Mouse (Mus musculus): ENCODE measurements around the gene Hes3. TPM values are rescaled to one million over a fixed set of nuclear protein-coding genes. Genes with fewer than 3 reads are reported as not detected.
A peak's percentile ranks its signal among the peaks of the same experiment; 100 is the strongest.

Gene Hes3
- polyA plus RNA-seq, 1 experiment from 2014 or later = 0.43 TPM

DNA sequence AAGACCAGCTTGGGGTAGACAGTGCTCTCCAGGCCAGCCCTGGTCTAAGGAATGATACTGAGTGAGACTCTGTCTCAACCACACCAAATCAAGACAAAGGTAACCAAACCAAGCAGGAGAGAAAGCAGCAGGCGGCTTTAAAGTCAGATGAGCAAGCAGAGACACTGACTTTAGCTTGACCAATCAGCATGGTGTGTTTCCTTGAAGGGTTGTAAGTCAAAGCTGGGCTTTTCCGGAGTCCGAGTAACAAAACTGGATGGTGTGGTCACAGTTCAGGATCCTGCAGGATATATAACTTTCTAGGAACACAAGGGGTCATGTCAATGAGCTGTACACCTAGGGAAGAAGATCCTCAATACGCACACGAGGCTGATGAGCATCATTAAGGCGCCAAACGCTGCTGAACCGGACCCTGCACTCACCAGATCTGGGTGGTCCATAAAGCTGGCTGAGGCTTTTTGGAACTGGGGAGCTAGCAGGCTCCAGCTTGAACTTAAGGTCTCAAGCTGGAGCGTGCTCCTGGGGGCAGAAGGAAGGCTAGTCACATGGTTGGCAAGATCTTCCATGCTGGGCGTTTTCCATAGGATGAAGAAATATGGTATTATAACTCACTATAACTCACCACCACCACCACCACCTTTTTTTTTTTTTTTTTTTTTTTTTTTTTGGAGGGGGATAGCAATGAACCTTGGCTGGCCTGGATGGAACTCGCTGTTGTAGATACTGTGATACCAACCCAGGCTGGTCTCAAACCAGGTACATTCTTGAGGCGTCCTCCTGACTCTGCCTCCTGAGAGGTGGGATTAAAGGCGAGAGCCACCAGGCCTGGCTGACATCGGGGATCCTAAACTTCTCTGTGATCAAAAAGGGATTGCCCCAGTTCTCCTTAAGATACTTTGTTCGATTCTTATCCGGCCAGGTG is 33.4 kb upstream of the Hes3 start:
- Histone ChIP-seq H3K9ac (no peak overlapping the region), H3K9me3 (no peaks in the 10 kb centered on the region), H3K4me1 (peaks cover 19% of the 10 kb centered on the region), H3K27ac (no peak overlapping the region), H3K4me3 (replicated peaks) (peak overlapping the region; percentile 98), H3K36me3 (replicated peaks) (peaks cover 24% of the 10 kb centered on the region), H3K4me2 (peak overlapping the region; percentile 90), H3K27me3 (peaks cover 14% of the 10 kb centered on the region; the same call in 1 of the 2 replicates)
- 60% methylated on average over 16 of the region's 16 CpGs for WGBS
- peak; percentile 47 for ATAC-seq (ENCODE audit: low FRiP score)

DNA sequence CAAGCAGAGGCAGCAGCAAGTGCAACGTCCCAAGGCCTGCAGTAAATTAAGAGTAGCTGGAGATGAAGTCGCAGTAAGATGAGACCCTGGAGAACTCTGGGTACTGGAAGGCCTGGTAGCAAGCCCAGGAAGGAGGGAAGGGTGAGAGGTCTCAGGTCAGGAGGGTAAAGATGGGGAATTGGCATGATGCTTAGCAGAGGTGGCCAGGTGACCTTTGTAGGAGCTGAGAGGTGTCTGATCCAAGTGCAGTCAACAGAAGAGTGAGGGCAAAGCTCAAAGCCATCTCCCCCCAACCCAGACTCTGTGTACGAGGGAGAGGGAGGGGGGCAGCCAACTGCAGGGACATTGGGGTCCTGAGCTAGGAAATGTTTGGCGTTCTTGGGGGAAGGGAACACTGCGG is 30.0 kb upstream of the Hes3 start:
- peaks cover 41% of the 10 kb centered on the region for H3K27me3 ChIP-seq
- no peak overlapping the region for H3K4me2 ChIP-seq
- ATAC-seq (ENCODE audit: low FRiP score) = no peak
- peaks cover 9% of the 10 kb centered on the region for H3K4me1 ChIP-seq
- H3K36me3 ChIP-seq (replicated peaks) = no peaks in the 10 kb centered on the region
- no peak overlapping the region for H3K9ac ChIP-seq
- no peak overlapping the region for H3K27ac ChIP-seq
- H3K4me3 ChIP-seq (replicated peaks) = no peak overlapping the region
- H3K9me3 ChIP-seq = no peaks in the 10 kb centered on the region
- 64% methylated on average over 5 of the region's 5 CpGs for WGBS

DNA sequence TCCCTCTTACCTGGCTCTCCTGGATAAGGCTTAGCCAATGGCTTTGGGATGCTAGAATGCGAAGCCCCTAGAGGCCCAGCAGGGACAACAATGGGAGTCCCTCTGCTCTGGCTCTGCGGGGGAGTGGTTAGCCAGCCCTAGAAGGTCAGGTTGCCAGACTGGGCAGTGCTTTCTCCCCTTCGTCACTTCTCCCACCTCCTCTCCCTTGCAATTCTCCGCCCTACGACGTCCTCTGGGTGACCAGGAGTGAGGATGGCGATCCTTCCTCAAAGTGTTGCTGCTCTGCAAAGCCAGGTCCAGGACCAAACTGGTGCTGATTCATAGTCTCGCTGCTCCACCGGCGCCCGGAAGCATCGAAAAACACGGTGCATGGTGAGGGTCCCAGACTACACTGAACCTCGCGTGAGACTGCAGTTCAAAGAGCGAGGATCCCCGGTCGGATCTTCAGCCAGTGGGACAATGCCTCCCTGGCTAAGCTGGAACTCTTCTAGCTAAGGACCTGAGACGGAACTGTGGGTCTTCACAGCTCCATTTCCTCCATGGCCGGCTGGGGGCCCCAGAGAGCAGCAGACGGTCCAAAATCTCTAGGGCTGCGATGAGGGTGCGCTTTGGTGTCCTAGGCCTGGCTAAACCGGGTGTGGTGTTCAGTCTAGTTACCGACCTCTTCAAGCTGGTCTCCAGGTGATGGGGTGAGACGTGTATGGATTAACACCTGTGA is 27.2 kb upstream of the Hes3 start, which contains the start of gene Rnf207:
TSS of gene Rnf207 (minus strand) at position 477 of the 718 bp plus-strand sequence.
- peaks cover 21% of the 10 kb centered on the region for H3K4me1 ChIP-seq
- 0 out of 2 replicates have a peak within 1 kb of the TSS, but pooled peaks have one; percentile 3 for H3K4me3 ChIP-seq (replicated peaks)
- no peak within 1 kb of the TSS for H3K27ac ChIP-seq
- peaks cover 69% of the 10 kb centered on the region for H3K27me3 ChIP-seq
- 3% methylated on average over 26 of the region's 26 CpGs for WGBS
- ATAC-seq (ENCODE audit: low FRiP score) = no peak
- H3K9me3 ChIP-seq = no peaks in the 10 kb centered on the region
- no peaks in the 10 kb centered on the region for H3K36me3 ChIP-seq (replicated peaks)
- H3K4me2 ChIP-seq = peak within 1 kb of the TSS; percentile 25
- H3K9ac ChIP-seq = 0 out of 2 replicates have a peak within 1 kb of the TSS, but pooled peaks have one; percentile 8

GRCm38 (mm10) chr4:152317631-152318033 is 26.2 kb upstream of the Hes3 start:
- no peak overlapping the region for H3K27ac ChIP-seq
- H3K4me3 ChIP-seq (replicated peaks) = no peak overlapping the region
- no peaks in the 10 kb centered on the region for H3K9me3 ChIP-seq
- no peak overlapping the region for H3K9ac ChIP-seq
- H3K4me2 ChIP-seq = no peak overlapping the region
- no peak for ATAC-seq (ENCODE audit: low FRiP score)
- peaks cover 31% of the 10 kb centered on the region for H3K4me1 ChIP-seq
- H3K36me3 ChIP-seq (replicated peaks) = no peaks in the 10 kb centered on the region
- H3K27me3 ChIP-seq = peaks cover 79% of the 10 kb centered on the region
- WGBS = 90% methylated on average over 6 of the region's 6 CpGs

GRCm38 (mm10) chr4:152315498-152316213 is 24.2 kb upstream of the Hes3 start:
- no peak overlapping the region for H3K9ac ChIP-seq
- H3K9me3 ChIP-seq = no peaks in the 10 kb centered on the region
- H3K27me3 ChIP-seq = peaks cover 85% of the 10 kb centered on the region
- H3K4me3 ChIP-seq (replicated peaks) = peak overlapping the region; percentile 28
- 1% methylated on average over 43 of the region's 43 CpGs for WGBS
- no peaks in the 10 kb centered on the region for H3K36me3 ChIP-seq (replicated peaks)
- H3K4me2 ChIP-seq = peak overlapping the region; percentile 45
- no peak for ATAC-seq (ENCODE audit: low FRiP score)
- H3K4me1 ChIP-seq = peaks cover 39% of the 10 kb centered on the region
- H3K27ac ChIP-seq = no peak overlapping the region

GRCm38 (mm10) chr4:152313934-152314333 is 22.5 kb upstream of the Hes3 start:
- ATAC-seq (ENCODE audit: low FRiP score) = no peak
- Histone ChIP-seq H3K27me3 (peaks cover 99% of the 10 kb centered on the region), H3K4me1 (peaks cover 39% of the 10 kb centered on the region), H3K36me3 (replicated peaks) (no peaks in the 10 kb centered on the region), H3K4me3 (replicated peaks) (peak overlapping the region; percentile 32; the same call in 1 of the 2 replicates), H3K27ac (no peak overlapping the region), H3K9me3 (no peaks in the 10 kb centered on the region), H3K9ac (0 out of 2 replicates have a peak overlapping the region, but pooled peaks have one; percentile 45), H3K4me2 (peak overlapping the region; percentile 54)

GRCm38 (mm10) chr4:152313211-152313632 is 21.8 kb upstream of the Hes3 start:
- no peaks in the 10 kb centered on the region for H3K9me3 ChIP-seq
- peaks cover 94% of the 10 kb centered on the region for H3K27me3 ChIP-seq
- peak overlapping the region; percentile 54 for H3K4me2 ChIP-seq
- H3K4me3 ChIP-seq (replicated peaks) = peak overlapping the region; percentile 32
- ATAC-seq (ENCODE audit: low FRiP score) = peak; percentile 49; the same call in 1 of the 2 replicates
- peaks cover 32% of the 10 kb centered on the region for H3K4me1 ChIP-seq
- no peak overlapping the region for H3K27ac ChIP-seq
- 0 out of 2 replicates have a peak, but pooled peaks cover 5% of the 10 kb centered on the region for H3K36me3 ChIP-seq (replicated peaks)
- under 1% methylated on average over 29 of the region's 29 CpGs for WGBS
- peak overlapping the region; percentile 45 for H3K9ac ChIP-seq

- H3K27ac ChIP-seq = no peak overlapping the region
- H3K36me3 ChIP-seq (replicated peaks) = 0 out of 2 replicates have a peak, but pooled peaks cover 5% of the 10 kb centered on the region
- no peak for ATAC-seq (ENCODE audit: low FRiP score)
- no peak overlapping the region for H3K4me3 ChIP-seq (replicated peaks)
- under 1% methylated on average over 14 of the region's 14 CpGs for WGBS
- peaks cover 83% of the 10 kb centered on the region for H3K27me3 ChIP-seq
- H3K4me2 ChIP-seq = peak overlapping the region; percentile 8; the same call in 1 of the 2 replicates
- H3K4me1 ChIP-seq = peaks cover 31% of the 10 kb centered on the region
- no peak overlapping the region for H3K9ac ChIP-seq
- no peaks in the 10 kb centered on the region for H3K9me3 ChIP-seq
Measured at GRCm38 (mm10) chr4:152312186-152312585, 20.7 kb upstream of the Hes3 start.

DNA sequence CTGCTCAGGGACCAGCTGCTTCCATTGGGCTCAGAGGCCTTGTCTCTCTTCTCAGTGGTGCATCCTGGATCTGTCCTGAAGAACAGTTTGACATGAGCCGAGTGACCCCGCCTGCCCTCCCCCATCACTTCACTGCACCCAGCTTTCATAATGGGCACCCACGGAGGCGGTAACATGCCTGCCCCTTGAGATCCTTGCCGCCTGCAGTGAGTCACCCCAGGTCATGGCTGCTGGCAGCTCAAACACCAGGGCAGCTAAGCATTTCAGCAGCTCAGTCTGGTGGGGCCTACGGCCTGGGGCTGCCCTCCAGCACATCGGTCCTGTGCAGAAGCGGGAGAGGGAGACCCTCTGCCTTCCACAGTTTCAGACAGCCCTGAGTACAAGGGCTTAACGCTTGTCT is 16.1 kb upstream of the Hes3 start:
- no peak overlapping the region for H3K27ac ChIP-seq
- ATAC-seq (ENCODE audit: low FRiP score) = no peak
- 76% methylated on average over 9 of the region's 9 CpGs for WGBS

GRCm38 (mm10) chr4:152305991-152306390 is 14.5 kb upstream of the Hes3 start:
- ATAC-seq (ENCODE audit: low FRiP score) = no peak
- 90% methylated on average over 6 of the region's 6 CpGs for WGBS
- no peak overlapping the region for H3K4me3 ChIP-seq (replicated peaks)
- no peak overlapping the region for H3K9ac ChIP-seq
- H3K36me3 ChIP-seq (replicated peaks) = peaks cover 45% of the 10 kb centered on the region
- H3K27ac ChIP-seq = no peak overlapping the region
- H3K9me3 ChIP-seq = no peaks in the 10 kb centered on the region
- H3K27me3 ChIP-seq = peaks cover 22% of the 10 kb centered on the region
- no peaks in the 10 kb centered on the region for H3K4me1 ChIP-seq
- no peak overlapping the region for H3K4me2 ChIP-seq

More for the DNA sequence above, 16.1 kb upstream of the Hes3 start:
- H3K4me1 ChIP-seq = peaks cover 7% of the 10 kb centered on the region; the same call in 1 of the 2 replicates
- peaks cover 30% of the 10 kb centered on the region for H3K36me3 ChIP-seq (replicated peaks)
- no peak overlapping the region for H3K4me3 ChIP-seq (replicated peaks)
- H3K4me2 ChIP-seq = no peak overlapping the region
- no peak overlapping the region for H3K9ac ChIP-seq
- H3K27me3 ChIP-seq = peaks cover 37% of the 10 kb centered on the region
- H3K9me3 ChIP-seq = no peaks in the 10 kb centered on the region

DNA sequence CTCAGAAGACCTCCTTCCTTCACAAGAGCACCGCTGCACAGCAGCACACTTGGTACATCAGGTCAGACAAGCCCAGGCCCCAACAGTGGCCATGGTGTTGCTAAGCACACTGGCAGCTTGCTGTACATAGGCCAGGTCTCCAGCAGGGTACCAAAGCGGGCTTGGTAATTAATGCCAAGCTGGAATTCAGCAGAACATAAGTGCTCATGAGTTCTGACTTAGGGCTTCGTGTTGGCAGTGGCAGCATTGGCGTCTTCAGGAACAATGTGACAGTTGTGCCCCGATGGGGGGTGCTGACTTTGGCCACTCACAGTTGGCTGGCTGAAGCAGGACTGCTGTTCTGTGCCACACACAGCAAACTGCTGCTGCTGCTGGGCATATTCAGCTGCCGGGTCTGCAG is 13.2 kb upstream of the Hes3 start:
- H3K9ac ChIP-seq = no peak overlapping the region
- no peaks in the 10 kb centered on the region for H3K4me1 ChIP-seq
- no peaks in the 10 kb centered on the region for H3K9me3 ChIP-seq
- no peak for ATAC-seq (ENCODE audit: low FRiP score)
- WGBS = 91% methylated on average over 6 of the region's 6 CpGs
- H3K27ac ChIP-seq = no peak overlapping the region
- peaks cover 8% of the 10 kb centered on the region for H3K27me3 ChIP-seq
- no peak overlapping the region for H3K4me3 ChIP-seq (replicated peaks)
- no peak overlapping the region for H3K4me2 ChIP-seq
- H3K36me3 ChIP-seq (replicated peaks) = peaks cover 57% of the 10 kb centered on the region

Data from forebrain, embryonic 12.5 days (tissue).